Mouse (Mus musculus) embryo, embryonic 10.5 days (tissue): Measurements from ENCODE around the gene Cacna2d3.
A peak's percentile ranks its signal among the peaks of the same experiment; 100 is the strongest.

Source experiments
- DNase-seq: peaks from one replicate; pipeline ENCODE4 v3.0.0-alpha.2; 2015; ENCODE audit warnings: low spot score

Cacna2d3 gene

DNA sequence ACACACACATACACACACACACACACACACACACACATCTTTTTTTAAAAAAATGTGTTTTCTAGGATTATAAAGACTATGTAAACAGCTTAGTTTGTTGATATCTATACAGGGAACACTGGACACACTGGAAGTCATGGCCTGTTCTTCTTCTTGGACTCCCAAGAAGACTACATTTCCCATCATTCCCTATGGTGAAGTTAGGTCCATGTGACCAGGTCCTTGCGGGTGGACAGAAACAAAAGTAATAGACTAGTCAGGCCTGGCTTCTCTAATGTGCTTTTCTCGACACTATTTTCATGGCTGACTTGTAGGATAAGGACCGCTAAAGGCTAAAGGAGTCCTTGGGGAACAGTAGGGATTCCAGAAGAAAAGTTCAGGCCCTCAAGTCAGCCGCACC, 78.4 kb downstream of the Cacna2d3 start:
- DNase-seq = no peak

DNA sequence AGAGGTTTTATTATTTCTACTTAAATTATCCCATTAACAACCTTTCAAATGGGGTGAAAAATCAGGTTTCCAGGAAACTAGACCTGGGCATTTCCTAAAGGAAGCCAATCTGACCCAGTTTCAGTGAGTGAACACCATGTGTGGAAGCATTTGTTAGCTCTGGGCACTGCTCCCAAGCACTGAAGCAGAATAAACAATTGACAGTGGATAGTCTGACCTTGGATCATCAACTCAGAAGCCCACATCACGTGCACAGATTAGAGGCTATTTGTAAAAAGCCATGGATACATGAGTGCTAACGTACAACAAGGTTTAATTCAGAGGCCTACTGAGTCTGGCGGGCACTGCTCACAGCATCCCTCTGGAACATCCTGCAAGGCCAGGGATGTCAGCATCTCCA, 82.4 kb downstream of the Cacna2d3 start:
- DNase-seq = no peak

DNA sequence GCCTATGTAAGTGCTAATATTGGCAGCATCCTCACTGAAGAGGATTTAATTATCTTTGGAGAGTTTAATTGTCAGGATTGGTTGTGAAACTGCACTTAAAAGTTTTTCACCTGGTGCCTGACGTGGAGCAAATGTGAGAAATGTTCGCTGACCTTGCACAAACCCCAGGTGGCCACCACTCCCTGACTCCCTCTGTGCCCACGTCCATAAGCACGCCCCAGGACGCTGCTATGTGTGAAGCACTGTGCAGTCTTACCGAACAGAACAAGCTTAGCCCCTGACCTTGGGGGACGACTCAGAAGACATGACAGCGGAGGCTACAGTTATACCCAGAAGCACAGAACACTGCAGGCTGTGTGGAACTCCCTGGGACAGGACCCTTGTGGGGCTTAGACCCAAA, 93.5 kb downstream of the Cacna2d3 start:
- DNase-seq = no peak

DNA sequence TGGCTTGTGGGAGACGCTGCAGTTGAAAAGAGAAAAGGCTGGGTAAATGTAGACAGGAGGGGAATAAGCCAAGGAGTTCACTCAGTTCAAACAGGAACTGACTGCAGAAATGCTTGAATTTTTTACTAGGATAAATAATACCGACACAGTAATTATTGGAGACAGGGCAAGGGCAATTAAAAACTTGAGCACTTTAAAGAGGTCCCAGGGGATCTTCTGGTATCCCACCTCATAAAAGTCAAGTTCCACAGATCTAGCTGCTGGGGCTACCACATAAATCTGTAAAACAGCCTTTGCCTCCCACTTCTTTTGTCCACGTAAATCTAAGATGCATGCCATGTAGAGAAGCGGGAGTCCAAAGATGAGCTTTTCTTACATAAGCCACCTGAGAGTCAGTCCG, 109.2 kb downstream of the Cacna2d3 start:
- DNase-seq = no peak

DNA sequence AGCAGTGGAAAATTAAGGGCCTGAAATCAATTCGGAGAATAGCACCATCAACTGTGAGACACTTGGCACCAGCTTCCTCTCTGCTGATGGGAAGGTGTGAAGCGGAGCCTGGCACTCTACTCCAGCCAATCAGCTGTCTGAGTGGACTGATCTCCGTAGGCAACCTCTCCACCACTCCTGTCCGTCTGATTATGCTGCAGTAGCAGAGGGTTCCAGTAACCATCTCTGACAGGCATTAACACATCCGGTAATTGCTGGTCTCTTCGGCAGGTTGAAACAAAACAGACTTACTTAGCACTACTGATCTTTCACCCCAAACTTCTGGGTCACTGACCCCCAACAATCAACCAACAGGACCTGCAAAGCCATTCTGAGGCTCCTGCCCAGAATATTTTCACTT, 112.9 kb downstream of the Cacna2d3 start:
- DNase-seq = peak; percentile 5

DNA sequence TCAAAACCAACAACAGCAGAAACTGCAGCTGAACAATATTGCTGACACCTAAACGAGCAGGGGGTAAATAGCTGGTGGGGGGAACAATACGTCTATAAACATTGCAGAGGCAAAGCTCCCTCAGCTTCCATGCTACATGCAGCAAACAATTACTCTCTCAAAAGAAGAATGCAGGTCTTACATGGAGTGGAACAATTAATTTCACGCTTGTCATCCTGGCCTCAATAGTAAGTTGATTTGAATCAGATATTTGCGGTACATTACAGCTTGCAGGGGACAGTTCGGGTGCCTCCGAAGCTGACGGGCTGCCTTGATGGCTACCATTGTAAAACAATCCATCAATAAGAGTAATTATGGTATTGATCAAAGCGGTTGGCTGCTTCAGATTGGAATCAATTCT, 122.2 kb downstream of the Cacna2d3 start:
- peak; percentile 50 for DNase-seq

DNA sequence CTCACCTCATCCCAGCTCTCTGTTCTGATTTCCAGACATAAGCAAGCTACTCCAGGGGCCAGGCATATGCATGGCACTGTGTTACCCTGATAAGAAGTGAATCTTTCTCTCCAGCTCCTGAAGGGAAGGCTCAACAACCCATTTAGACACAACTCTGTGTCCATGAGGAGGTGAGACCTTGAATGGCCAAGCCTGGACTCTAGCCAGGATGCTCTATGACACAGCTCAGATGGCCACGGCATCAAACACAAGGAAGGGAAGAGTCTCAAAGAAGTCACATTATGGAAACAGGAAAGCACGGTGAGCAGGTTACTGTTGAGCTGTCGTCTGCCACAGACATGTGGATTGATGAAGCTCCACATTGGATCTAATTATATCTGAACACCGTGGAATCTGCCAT, 128.8 kb downstream of the Cacna2d3 start:
- DNase-seq = no peak

DNA sequence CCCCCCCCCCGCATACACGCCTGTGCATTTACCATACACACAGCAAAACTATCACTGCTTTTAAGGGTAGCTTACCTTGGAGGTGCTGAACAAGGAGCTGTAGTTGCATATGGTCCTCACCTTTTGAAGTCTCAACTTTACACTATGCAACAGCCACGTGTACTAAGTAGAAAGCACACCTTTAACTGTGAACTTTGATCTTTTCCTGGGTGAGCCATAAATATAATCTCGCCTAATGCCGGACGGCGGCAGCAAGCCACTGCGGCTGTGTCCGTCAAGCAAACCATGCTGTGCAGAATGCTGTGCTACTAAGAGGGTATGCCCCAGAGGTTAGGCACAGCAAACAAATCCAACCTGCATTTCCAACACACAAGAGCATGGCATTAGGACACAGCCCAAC, 132.0 kb downstream of the Cacna2d3 start:
- no peak for DNase-seq

DNA sequence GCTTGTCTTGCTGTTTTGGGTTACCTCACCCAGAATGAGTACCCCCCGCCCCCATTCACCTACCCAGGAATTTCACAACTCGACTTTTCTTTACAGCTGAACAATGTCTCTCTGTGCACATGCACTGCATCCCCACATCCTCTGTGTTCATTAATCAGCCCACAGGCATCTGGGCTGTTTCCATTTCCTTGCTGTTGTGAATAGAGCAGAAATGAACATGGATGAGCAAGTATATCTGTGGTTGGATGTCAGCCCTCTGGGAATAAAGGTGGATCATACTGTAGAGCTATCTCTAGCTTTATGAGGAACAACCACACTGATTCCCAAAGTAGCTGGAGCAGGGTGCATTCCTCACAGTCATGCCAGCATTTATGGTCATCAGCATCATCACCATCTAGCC, 139.7 kb downstream of the Cacna2d3 start:
- no peak for DNase-seq

DNA sequence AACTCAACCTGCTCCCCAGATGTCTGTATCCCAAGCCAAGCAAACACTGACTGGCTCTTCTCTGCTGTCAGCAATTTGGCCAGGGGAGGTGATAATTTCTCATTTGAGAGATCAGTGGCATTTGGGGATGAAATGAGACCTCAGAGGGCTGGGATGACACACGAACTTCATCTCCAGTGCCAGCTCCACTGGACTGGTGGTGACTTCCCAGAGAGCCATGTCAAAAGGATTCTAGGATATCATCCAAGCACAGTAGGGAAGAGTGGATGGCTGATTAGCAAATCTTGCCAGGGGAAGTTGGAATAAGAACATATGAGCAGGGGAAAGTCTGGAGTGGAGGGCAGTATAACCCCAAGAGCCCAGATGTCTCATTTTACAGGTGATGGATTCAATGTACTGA, 143.9 kb downstream of the Cacna2d3 start:
- no peak for DNase-seq

DNA sequence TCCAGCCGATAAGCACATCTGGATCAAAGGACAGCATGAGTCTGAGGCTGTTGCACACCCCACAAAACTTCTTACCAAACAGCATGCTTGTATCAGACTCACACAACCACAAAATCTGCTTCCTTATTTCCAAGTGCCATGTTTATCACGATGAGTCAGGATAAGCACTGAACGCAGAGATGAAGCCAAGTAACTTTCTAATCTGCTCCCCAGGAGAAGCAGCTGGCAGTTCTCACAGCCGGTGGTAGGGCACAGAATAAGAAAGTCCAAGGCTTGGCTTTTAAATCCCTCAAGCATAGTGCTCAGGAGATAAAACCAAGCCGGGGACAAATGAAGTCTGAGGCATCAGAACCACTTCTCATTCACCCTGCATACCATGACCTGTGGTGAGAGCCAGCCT, 146.1 kb downstream of the Cacna2d3 start:
- DNase-seq = no peak

DNA sequence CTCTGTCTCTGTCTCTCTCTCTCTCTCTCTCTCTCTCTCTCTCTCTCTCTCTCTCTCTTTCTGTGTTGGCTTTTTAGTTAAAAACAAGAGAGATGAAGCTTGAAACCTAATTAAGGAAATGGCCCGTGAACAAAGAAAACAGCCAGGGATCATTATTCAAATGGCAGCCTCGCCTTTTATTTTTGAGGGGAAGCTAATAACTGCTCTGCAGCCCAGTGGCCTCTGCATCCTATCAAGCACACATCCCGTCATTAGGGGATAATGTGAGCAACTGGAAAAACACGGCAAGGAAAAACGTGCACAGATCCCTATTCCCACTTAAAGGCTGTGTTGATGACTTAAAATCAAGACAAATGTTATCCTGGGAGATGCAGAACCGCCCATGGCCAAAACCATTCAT, 159.0 kb downstream of the Cacna2d3 start:
- DNase-seq = peak; percentile 42

DNA sequence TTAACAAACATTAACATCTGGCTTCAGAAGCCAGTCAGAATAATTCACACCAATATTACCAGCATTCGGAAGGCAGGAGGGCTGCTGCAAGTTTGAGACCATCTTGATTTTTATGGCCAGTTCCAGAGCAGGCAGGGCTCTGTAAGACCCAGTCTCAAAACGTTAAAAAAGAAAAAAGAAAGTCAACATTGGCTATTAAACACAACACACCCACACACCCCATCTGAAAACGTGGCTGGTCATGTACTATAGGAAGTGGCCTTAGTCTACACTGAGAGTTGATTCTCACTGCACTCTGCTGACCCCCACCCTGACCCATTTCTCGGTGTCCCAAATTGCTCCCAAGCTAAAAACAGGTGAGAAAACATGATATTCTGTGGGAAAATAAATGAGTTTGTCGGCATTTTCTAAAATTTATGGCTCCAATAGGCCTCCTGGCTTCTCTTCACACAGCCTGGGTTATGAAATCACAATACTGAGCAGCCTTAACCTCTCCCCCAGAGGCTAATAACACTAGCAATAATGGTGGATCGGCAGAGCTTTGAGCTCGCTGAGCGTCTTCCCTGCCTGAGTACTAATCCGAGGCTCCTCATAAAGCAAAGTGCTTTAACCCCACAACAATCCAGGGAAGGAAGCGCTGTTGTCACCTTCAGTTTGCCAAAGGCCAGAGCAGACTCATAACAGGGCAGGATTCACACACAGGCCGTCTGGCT, 160.4 kb downstream of the Cacna2d3 start:
- no peak for DNase-seq

DNA sequence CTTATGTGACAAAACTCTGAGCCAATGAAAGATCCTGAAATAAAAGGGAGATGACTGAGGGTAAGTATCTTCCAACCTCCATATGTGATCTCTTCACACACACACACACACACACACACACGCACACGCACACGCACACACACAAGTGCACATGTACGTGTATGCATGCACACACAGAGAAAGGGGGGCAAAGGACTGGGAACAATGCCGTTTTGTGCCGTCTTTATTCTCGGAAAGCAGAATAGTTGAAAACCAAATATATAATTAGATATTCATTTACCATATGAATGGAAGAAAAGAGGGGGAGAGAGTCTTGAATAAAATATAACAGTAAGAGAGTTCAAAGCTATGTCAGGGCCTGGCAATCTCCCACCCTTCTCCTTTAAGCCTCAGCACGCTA, 163.2 kb downstream of the Cacna2d3 start:
- no peak for DNase-seq

DNA sequence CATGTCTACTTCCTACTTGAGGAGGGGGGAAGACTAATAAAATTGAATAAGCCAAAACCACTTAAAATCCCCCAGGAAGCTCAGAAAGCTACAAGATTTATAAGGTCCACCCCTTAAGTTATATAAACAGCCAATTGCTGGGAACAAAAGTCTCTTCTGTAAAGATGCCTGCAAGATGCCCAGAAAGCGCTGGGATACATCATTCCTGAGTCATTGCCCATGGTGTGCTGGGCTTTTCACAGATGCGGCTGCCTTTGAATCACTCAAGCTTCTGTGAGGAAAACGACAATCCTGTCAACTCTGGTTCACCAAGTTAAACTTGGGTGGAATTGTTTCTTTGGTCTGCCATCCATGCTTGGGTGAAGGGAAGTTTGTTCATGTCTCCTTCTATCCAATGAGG, 165.5 kb downstream of the Cacna2d3 start:
- DNase-seq = no peak

DNA sequence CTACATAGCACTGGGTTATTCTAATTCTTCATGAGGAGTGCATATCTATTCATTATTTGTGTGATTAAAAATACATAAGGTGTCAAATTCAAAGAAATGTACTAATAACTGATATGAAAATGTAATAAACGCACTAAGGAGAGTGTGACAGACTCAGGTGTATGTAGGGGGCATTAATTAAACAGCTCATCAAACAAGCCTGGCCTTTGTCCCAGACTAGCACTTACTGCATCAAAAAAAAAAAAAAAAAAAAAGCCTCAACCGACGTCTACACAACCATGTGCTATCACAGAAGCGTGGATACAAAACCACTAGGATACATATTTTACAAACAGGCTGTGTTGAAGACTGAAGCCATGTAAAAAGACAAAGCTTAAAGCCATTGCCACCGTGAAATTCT, 169.2 kb downstream of the Cacna2d3 start:
- no peak for DNase-seq

DNA sequence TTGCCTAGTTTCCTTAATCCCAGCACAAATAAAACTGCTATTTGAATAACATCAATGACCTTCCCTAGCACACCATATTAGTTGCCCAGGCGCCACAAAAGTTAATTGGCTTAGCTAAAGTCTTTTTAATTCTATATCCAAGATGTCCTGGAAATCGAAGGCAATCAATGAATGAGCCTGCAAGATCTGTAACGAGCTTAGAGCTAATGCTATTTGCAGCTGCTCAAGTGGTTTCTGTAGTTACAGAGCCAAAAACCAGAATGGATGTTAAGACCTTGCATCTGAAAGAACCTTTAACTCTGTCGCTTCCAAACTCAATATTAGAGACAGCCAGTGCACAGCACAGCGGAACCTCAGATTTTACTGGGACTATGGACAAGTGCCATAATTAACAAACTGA, 173.0 kb downstream of the Cacna2d3 start:
- DNase-seq = no peak

DNA sequence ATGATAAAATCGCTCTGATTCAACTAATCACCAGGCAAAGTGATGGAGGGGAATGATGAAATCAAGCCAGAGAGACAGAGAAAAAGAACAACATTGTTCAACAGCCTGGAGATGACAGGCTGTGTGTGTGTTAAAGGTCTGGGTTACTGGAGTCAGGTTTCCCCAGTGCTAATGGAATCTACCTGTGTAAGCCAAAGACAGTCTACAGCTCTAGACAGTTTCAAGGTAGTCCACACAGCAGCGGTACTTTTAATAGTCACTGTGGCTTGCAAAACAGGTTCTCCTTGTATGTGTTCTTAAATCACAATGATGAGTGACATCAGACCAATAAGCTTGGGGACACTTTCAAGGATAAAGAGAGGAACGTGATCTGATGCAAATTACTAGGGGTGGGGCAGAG, 191.1 kb downstream of the Cacna2d3 start:
- no peak for DNase-seq

DNA sequence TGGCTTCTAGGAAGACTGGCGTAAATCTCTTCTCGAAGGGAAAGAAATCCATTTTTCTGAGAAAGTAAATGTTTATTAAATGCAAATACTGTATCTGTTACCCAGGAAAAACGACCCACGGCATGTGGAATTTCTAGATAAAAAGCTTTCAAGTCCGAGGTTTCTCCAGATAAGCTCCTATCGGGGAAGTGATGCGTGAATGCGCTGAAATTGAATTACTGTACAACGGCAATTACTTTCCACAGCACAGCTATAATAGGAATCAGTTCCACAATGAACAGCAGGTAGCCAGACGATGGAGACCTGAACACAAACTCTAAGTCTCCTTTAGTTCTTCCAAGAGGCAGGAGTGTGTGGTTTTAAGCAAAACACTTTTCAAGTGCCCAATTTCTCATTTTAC, 193.0 kb downstream of the Cacna2d3 start:
- DNase-seq = no peak

DNA sequence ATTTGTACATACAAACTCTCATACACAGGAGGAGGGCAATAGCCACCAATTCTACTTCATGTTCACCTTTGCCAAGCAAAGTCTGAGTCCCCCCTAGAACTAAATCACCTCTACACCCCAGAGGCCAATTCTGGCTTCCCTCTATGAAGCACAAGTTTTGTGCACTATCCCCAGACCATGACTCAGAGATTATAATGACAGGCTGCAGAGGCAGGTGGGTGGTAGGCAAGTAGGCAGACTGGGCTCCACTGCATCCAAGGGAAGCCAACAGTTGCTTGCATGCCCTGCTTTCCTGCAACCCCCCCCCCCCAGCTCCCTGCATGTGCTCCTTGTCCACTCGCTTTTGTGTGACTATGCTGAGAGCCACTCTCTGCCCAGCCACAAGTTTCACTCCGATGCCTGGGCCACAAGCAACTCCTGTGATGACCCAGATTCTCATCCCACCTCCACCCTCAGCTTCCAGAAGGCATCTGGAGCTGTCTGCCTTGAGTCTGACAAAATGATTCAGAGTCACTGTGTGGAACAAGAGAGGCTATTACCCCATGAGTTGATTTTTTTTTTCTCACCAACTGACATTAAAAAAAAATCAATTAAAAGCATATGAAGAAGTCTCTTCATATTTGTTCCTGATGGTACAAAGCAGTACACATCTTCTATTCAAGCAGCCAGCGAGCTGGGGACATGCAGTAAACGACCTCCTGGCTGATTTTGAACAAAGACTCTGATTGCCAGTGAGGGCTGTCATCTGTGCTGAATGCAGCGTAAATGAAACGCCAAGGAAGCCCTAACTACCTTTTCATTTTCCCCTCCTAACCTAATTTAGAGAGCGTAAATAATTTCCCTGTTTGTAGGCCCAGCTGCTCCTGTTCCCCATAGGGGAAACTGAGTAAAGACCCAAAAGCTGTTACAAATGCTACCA, 201.7 kb downstream of the Cacna2d3 start:
- DNase-seq = no peak

DNA sequence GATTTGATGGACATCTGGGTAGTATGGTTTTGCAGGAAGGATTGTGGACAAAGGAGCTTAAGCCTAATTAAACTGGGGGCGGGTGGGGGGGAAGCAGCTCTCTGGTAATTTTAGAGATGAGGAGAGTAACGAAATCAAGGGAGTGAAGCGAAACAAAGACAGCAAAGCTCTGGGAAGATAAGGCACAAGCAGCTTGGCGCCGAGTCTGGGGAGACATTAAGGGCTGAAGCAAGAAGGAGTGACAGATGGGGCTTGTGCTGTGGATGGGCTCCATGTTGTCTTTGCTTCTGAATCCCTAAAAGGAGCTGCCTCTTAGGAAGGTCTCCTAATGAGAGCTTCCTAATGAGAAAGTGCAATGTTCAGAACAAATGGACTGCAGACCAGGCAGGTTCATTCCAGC, 219.0 kb downstream of the Cacna2d3 start:
- DNase-seq = no peak

DNA sequence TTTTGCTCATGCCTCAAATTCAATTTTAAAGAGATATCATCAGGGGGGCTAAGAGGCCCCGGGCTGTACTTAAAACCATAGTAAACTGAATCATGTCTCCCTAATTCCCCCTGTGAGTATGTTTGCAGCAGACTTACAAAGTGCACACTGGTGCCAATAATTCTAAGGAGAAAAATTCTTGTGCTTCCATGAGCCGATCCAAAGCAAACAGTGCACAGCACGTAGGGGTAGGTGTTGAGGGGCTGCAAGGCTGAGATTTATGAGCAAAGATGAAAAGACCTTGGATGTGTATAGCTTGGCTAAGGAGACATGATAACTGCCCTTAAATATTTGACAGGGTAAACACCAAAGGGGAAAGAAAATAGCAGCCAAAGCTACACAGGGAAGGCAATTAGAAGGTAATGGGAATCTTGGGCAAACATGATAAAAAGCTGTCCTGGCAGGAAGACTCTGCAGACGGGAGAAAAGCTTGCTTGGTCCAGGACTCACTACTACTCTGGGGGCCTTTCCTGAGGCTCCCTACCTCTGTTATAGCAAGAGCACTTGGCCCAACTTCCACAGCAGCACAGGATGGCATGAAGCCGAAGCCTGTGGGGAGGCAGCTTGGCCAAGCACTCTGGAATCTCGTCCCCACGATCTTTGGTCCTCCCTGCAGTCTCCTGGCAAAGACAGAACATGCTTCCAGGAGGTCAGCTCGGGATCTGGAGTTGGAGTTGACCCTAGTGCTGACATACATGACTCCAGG, 222.9 kb downstream of the Cacna2d3 start:
- DNase-seq = no peak

DNA sequence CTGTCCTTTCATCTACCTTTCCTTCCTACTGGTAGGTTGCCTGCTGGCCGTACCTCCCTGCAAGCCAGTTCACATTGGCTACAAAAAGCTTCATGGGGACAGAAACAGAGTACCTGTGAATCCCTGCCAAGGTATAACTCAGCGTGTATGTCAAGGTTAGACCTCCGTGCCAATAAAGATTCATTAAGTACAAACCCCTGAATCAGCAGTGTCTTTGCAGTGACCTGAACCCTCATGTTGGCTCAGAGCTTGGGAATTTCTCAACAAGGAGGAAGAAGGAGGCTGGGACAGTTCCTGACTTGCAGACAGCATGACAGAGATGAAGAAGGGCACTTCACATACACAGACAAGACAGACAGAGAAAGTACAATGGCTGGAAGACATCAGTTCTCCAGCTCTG, 225.1 kb downstream of the Cacna2d3 start:
- no peak for DNase-seq
